Mouse (Mus musculus) MEL (cell line): ENCODE measurements at regions not wholly inside any gene's neighbourhood (a gene's known extent, or its start where the extent isn't known, plus 50 kb on each side); places are given as distances from the start of the nearest gene placed in this dataset.

Experiments used
- DNase-seq: peaks from one replicate; pipeline ENCODE4 v3.0.0; 2011; ENCODE audit warnings: low read depth, low spot score
- H3K27ac ChIP-seq: 2 replicates; pipeline ENCODE4 v1.5.1; 2012; ENCODE audit warnings: low read depth, mild to moderate bottlenecking, control low read depth, low read length, moderate library complexity; ENCODE audit not compliant: control insufficient read depth
- H3K27me3 ChIP-seq, 2 experiments: fragments of 150-350 bp in 1 of 2; sonication (generic) in 1 of 2; 2 replicates each; pipeline ENCODE4 v1.6.1; 2012; ENCODE audit warnings: low read length in 2 of 2, mild to moderate bottlenecking in 2 of 2, improper control_type of control experiment in 1 of 2, moderate library complexity in 1 of 2; ENCODE audit not compliant: insufficient read depth in 2 of 2, control insufficient read depth in 1 of 2
- H3K36me3 ChIP-seq, 2 experiments: 2 replicates each; pipeline ENCODE4 v1.6.1; 2012 to 2014; ENCODE audit warnings: low read length in 2 of 2, improper control_type of control experiment in 1 of 2, inconsistent platforms in 1 of 2, mild to moderate bottlenecking in 1 of 2; ENCODE audit not compliant: insufficient read depth in 2 of 2, control insufficient read depth in 1 of 2
- H3K4me1 ChIP-seq, 2 experiments: fragments of 150-350 bp in 1 of 2; sonication (generic) in 1 of 2; 2 replicates each; pipeline ENCODE4 v1.6.1; 2012; ENCODE audit warnings: low read length in 2 of 2, improper control_type of control experiment in 1 of 2, mild to moderate bottlenecking in 1 of 2; ENCODE audit not compliant: insufficient read depth in 2 of 2, control insufficient read depth in 1 of 2
- H3K4me3 ChIP-seq, 2 experiments: fragments of 150-350 bp in 1 of 2; sonication (generic) in 1 of 2; 2 replicates each; pipeline ENCODE4 v1.5.1; 2012; ENCODE audit warnings: low read depth in 2 of 2, low read length in 2 of 2, mild to moderate bottlenecking in 2 of 2, moderate library complexity in 2 of 2, control low read depth in 1 of 2, improper control_type of control experiment in 1 of 2; ENCODE audit not compliant: control insufficient read depth in 1 of 2, insufficient read depth in 1 of 2
- H3K79me2 ChIP-seq: 2 replicates; pipeline ENCODE4 v1.6.1; 2012; ENCODE audit warnings: mild to moderate bottlenecking, low read length, moderate library complexity; ENCODE audit not compliant: control insufficient read depth, poor library complexity, insufficient read depth
- H3K9ac ChIP-seq: 2 replicates; pipeline ENCODE4 v1.6.1; 2012; ENCODE audit warnings: low read depth, mild to moderate bottlenecking, control low read depth, low read length, moderate library complexity; ENCODE audit not compliant: control insufficient read depth, poor library complexity, severe bottlenecking
- H3K9me3 ChIP-seq: fragments of 150-350 bp; sonication (generic); replicated peaks from 2 replicates; pipeline ENCODE4 v1.6.1; 2012; ENCODE audit warnings: mild to moderate bottlenecking, low read length, improper control_type of control experiment, moderate library complexity; ENCODE audit not compliant: insufficient read depth
- BHLHE40 ChIP-seq: IDR thresholded peaks from 2 replicates; pipeline ENCODE4 v1.6.1; 2012; ENCODE audit warnings: low read depth, mild to moderate bottlenecking, inconsistent platforms, low read length, improper control_type of control experiment, borderline replicate concordance
- CTCF ChIP-seq, 3 experiments: IDR thresholded peaks in 2 of 3; conservative IDR thresholded peaks in 1 of 3; 2 replicates each; pipeline ENCODE4 v1.5.1; 2011 to 2012; ENCODE audit warnings: low read length in 3 of 3, low read depth in 2 of 3, mild to moderate bottlenecking in 2 of 3, improper control_type of control experiment in 1 of 3, inconsistent platforms in 1 of 3, mixed read lengths in 1 of 3, moderate library complexity in 1 of 3; ENCODE audit not compliant: control insufficient read depth in 1 of 3, insufficient read depth in 1 of 3, poor library complexity in 1 of 3, severe bottlenecking in 1 of 3
- ETS1 ChIP-seq: IDR thresholded peaks from 2 replicates; pipeline ENCODE4 v1.6.1; 2012; ENCODE audit warnings: low read depth, mild to moderate bottlenecking, inconsistent platforms, low read length, improper control_type of control experiment, moderate library complexity
- KAT2A ChIP-seq: conservative IDR thresholded peaks from 2 replicates; pipeline ENCODE4 v1.6.1; 2012; ENCODE audit warnings: low read depth, low read length, improper control_type of control experiment, inconsistent platforms
- MAFK ChIP-seq: IDR thresholded peaks from 2 replicates; pipeline ENCODE4 v1.6.1; 2011; ENCODE audit warnings: low read depth, mild to moderate bottlenecking, low read length, improper control_type of control experiment, borderline replicate concordance
- MXI1 ChIP-seq: IDR thresholded peaks from 2 replicates; pipeline ENCODE4 v1.6.1; 2011; ENCODE audit warnings: mild to moderate bottlenecking, low read depth, low read length, improper control_type of control experiment
- RAD21 ChIP-seq: IDR thresholded peaks from 2 replicates; pipeline ENCODE4 v1.6.1; 2011; ENCODE audit warnings: mild to moderate bottlenecking, low read depth, low read length, improper control_type of control experiment
- RCOR1 ChIP-seq: IDR thresholded peaks from 2 replicates; pipeline ENCODE4 v1.6.1; 2012; ENCODE audit warnings: low read depth, mild to moderate bottlenecking, inconsistent platforms, low read length, improper control_type of control experiment
- SIN3A ChIP-seq: IDR thresholded peaks from 2 replicates; pipeline ENCODE4 v1.6.1; 2012; ENCODE audit warnings: low read length, improper control_type of control experiment, inconsistent platforms
- SMC3 ChIP-seq: IDR thresholded peaks from 2 replicates; pipeline ENCODE4 v1.6.1; 2011; ENCODE audit warnings: low read depth, low read length, improper control_type of control experiment
- TAL1 ChIP-seq: IDR thresholded peaks from 2 replicates; pipeline ENCODE4 v1.6.1; 2012; ENCODE audit warnings: mild to moderate bottlenecking, inconsistent platforms, low read length, moderate library complexity, mixed read lengths
- TBP ChIP-seq: IDR thresholded peaks from 2 replicates; pipeline ENCODE4 v1.8.0; 2011; ENCODE audit warnings: low read depth, low read length, improper control_type of control experiment
- TCF12 ChIP-seq: IDR thresholded peaks from 2 replicates; pipeline ENCODE4 v1.6.1; 2014; ENCODE audit warnings: low read depth, mild to moderate bottlenecking, inconsistent platforms, low read length, improper control_type of control experiment, moderate library complexity

GRCm38 (mm10) chrX:11209895-11210294, 89.2 kb upstream of the H2al1a start:
- Histone ChIP-seq H3K79me2 (no peaks in the 10 kb centered on the region), H3K9me3 (no peaks in the 10 kb centered on the region), H3K9ac (no peak overlapping the region), H3K36me3 (no peaks in the 10 kb centered on the region), H3K4me3 (no peak overlapping the region), H3K4me1 (no peaks in the 10 kb centered on the region), H3K27me3 (no peaks in the 10 kb centered on the region), H3K27ac (no peak overlapping the region)
- TF ChIP-seq SIN3A (no peak), ETS1 (no peak)
- DNase-seq = no peak

GRCm38 (mm10) chrX:11212811-11213210, 86.2 kb upstream of the H2al1a start:
- no peaks in the 10 kb centered on the region for H3K27me3 ChIP-seq
- no peak for DNase-seq

GRCm38 (mm10) chrX:11213492-11213891, 85.6 kb upstream of the H2al1a start:
- no peaks in the 10 kb centered on the region for H3K9me3 ChIP-seq
- DNase-seq = peak; percentile 38
- TF ChIP-seq KAT2A (no peak), RAD21 (peak; percentile 44), CTCF (IDR thresholded peaks at IDR 0.05 in 2 of 3, conservative IDR thresholded peaks at IDR 0.05 in 1 of 3; ENCODE audit: control insufficient read depth in 1 of 3, insufficient read depth in 1 of 3, low read depth in 2 of 3, low read length in 3 of 3, poor library complexity in 1 of 3, severe bottlenecking in 1 of 3) (peak; percentile 29 to 46 (median 44); a peak in 5 of 6 replicates), TBP (no peak), SMC3 (peak; percentile 38)
- H3K27me3 ChIP-seq = no peaks in the 10 kb centered on the region
- H3K4me3 ChIP-seq = no peak overlapping the region
- H3K36me3 ChIP-seq = no peaks in the 10 kb centered on the region
- H3K9ac ChIP-seq = no peak overlapping the region
- H3K4me1 ChIP-seq = no peaks in the 10 kb centered on the region
- H3K79me2 ChIP-seq = no peaks in the 10 kb centered on the region
- no peak overlapping the region for H3K27ac ChIP-seq

More at GRCm38 (mm10) chrX:11212811-11213210, 86.2 kb upstream of the H2al1a start:
- no peak for TF ChIP-seq TCF12
- TF ChIP-seq SIN3A = no peak
- no peak for TF ChIP-seq TAL1
- TF ChIP-seq MAFK = no peak
- no peak for TF ChIP-seq SMC3
- no peak for TF ChIP-seq MXI1
- no peak for TF ChIP-seq BHLHE40
- no peak for TF ChIP-seq RCOR1
- TF ChIP-seq, all 39 proteins: peak for 0
- Histone ChIP-seq H3K9me3 (no peaks in the 10 kb centered on the region), H3K79me2 (no peaks in the 10 kb centered on the region), H3K4me3 (no peak overlapping the region), H3K4me1 (no peaks in the 10 kb centered on the region), H3K27ac (no peak overlapping the region), H3K36me3 (no peaks in the 10 kb centered on the region), H3K9ac (no peak overlapping the region)
